Mouse (Mus musculus) forebrain, embryonic 14.5 days (tissue): ENCODE data around the gene Kpnb1. TPM values are rescaled to one million over a fixed set of nuclear protein-coding genes. Genes with fewer than 3 reads are reported as not detected.
A peak's percentile ranks its signal among the peaks of the same experiment; 100 is the strongest.
"Not testable (repeated sequence)": the region's sequence is repeated elsewhere in the genome, so short reads cannot be mapped to it uniquely, and the experiment has no call there.

ENCODE experiments used
- ATAC-seq: fragments of 200-750 bp; cut with Nextera tagmentation; 2 replicates; pipeline ENCODE4 v1.8.0; 2017; ENCODE audit warnings: mild to moderate bottlenecking, moderate library complexity
- DNase-seq: peaks from one replicate; pipeline ENCODE4 v3.0.0-alpha.2; 2015; ENCODE audit warnings: low spot score
- H3K27ac ChIP-seq: fragments of 300-500 bp; sonication (generic); 2 replicates; pipeline ENCODE4 v1.5.1; 2014; ENCODE audit warnings: low read depth, mild to moderate bottlenecking, control low read depth, low read length, moderate library complexity
- H3K27me3 ChIP-seq: fragments of 300-500 bp; sonication (generic); replicated peaks from 2 replicates; pipeline ENCODE4 v1.6.1; 2014; ENCODE audit warnings: low read length, control low read depth, mixed read lengths; ENCODE audit not compliant: control insufficient read depth, insufficient read depth
- H3K36me3 ChIP-seq: fragments of 300-500 bp; sonication (generic); 2 replicates; pipeline ENCODE4 v1.6.1; 2014; ENCODE audit warnings: low read length, control low read depth; ENCODE audit not compliant: control insufficient read depth, insufficient read depth
- H3K4me1 ChIP-seq: fragments of 300-500 bp; sonication (generic); 2 replicates; pipeline ENCODE4 v1.6.1; 2014; ENCODE audit warnings: antibody characterized with exemption, low read length, control low read depth; ENCODE audit not compliant: control insufficient read depth, insufficient read depth
- H3K4me2 ChIP-seq: fragments of 300-500 bp; sonication (generic); 2 replicates; pipeline ENCODE4 v1.6.1; 2014; ENCODE audit warnings: mild to moderate bottlenecking, control low read depth, low read length
- H3K4me3 ChIP-seq: fragments of 300-500 bp; sonication (generic); 2 replicates; pipeline ENCODE4 v1.5.1; 2014; ENCODE audit warnings: low read depth, low read length, control low read depth
- H3K9ac ChIP-seq: fragments of 300-500 bp; sonication (generic); 2 replicates; pipeline ENCODE4 v1.6.1; 2014; ENCODE audit warnings: mild to moderate bottlenecking, low read length, control low read depth, moderate library complexity
- H3K9me3 ChIP-seq: fragments of 300-500 bp; sonication (generic); replicated peaks from 2 replicates; pipeline ENCODE4 v1.6.1; 2016; ENCODE audit warnings: low read length, control low read depth, mixed read lengths; ENCODE audit not compliant: control insufficient read depth
- WGBS: fragments of 180-500 bp; shearing (Covaris S2); extraction: QIAGEN DNeasy Blood & Tissue Kit; methylation state at CpG from one replicate; pipeline ENCODE4 v1.1.7; 2014; 5-methylcytosine and 5-hydroxymethylcytosine counted together
- polyA plus RNA-seq: library from polyadenylated mRNA; unstranded; fragments of >200 nt; fragmentation: Nextera tagmentation; extraction: Ambion mirVana; gene quantifications from 2 replicates; pipeline ENCODE4 v1.2.1, GENCODE M21; 2014

Gene Kpnb1
- polyA plus RNA-seq, 1 experiment from 2014 or later = 41.9 TPM

DNA sequence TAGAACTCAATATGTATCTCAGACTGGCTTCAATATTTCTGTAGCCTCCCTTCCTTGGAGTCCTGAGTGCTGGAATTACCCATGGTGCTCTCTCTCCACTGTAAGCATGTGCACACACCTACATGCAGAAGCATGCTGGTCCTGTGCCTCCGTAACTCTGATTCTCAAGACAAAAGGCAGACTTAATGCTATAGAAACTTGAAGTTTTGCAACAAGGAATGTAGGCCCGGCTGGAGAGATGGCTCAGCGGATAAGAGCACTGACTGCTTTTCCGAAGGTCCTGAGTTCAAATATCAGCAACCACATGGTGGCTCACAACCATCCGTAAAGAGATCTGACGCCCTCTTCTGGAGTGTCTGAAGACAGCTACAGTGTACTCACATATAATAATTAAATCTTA is 2.0 kb upstream of the Kpnb1 start:
- H3K9ac ChIP-seq, H3K4me2 ChIP-seq, H3K4me3 ChIP-seq, DNase-seq, ATAC-seq, H3K9me3 ChIP-seq, H3K27me3 ChIP-seq: not testable (repeated sequence)
- H3K27ac ChIP-seq = peak overlapping the region; percentile 97; the same call in 1 of the 2 replicates
- H3K36me3 ChIP-seq = peaks cover 18% of the 10 kb centered on the region
- WGBS = 87% methylated on average over 6 of the region's 6 CpGs
- H3K4me1 ChIP-seq = peaks cover 19% of the 10 kb centered on the region; the same call in 1 of the 2 replicates

DNA sequence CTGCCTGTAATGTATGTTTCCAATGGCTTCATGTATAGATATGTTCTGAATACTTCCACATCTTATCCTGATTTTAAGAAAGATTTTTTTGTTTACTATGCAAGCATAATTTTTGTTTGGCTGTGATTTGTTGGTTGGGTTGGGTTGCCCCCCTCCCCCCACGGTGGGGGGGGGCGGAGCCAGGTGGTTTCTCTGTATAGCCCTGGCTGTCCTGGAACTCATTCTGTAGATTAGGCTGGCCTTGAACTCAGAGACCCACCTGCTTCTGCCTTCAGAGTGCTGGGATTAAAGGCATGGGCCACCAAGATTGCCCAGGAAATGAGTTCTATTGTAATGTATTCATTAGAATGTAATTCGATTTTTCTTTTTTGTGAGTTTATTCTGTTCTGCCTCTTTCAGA is 1.6 kb upstream of the Kpnb1 start:
- H3K27me3 ChIP-seq = no peaks in the 10 kb centered on the region
- H3K4me2 ChIP-seq = peak overlapping the region; percentile 82
- H3K4me1 ChIP-seq = peaks cover 19% of the 10 kb centered on the region; the same call in 1 of the 2 replicates
- peak overlapping the region; percentile 75 for H3K9ac ChIP-seq
- peaks cover 22% of the 10 kb centered on the region for H3K36me3 ChIP-seq
- no peaks in the 10 kb centered on the region for H3K9me3 ChIP-seq
- WGBS = 34% methylated on average over 3 of the region's 3 CpGs
- DNase-seq (no peak), ATAC-seq (no peak)
- H3K4me3 ChIP-seq = peak overlapping the region; percentile 90
- peak overlapping the region; percentile 97; the same call in 1 of the 2 replicates for H3K27ac ChIP-seq

DNA sequence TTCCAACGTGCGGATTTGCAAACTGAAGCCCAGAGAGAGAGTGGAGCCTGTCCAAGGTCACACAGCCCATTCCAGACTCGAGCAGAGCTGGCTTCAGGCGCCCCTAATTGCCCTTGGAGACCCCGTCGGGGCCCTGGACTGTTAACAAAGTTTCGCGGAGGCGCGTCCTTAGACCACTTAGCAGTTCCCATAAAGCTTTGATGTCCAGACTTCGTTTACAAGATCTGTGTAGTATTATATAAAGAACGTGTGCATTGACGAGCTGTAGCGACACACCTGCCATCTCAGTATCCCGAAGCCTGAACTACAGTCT is 918 bp upstream of the Kpnb1 start:
- H3K36me3 ChIP-seq = peaks cover 28% of the 10 kb centered on the region
- H3K9me3 ChIP-seq = no peaks in the 10 kb centered on the region
- H3K27me3 ChIP-seq = no peaks in the 10 kb centered on the region
- peak overlapping the region; percentile 75 for H3K9ac ChIP-seq
- peak overlapping the region; percentile 90 for H3K4me3 ChIP-seq
- peaks cover 19% of the 10 kb centered on the region; the same call in 1 of the 2 replicates for H3K4me1 ChIP-seq
- H3K27ac ChIP-seq = peak overlapping the region; percentile 97
- DNase-seq (no peak), ATAC-seq (no peak)
- H3K4me2 ChIP-seq = peak overlapping the region; percentile 82
- whole genome bisulfite sequencing = under 1% methylated on average over 15 of the region's 15 CpGs

DNA sequence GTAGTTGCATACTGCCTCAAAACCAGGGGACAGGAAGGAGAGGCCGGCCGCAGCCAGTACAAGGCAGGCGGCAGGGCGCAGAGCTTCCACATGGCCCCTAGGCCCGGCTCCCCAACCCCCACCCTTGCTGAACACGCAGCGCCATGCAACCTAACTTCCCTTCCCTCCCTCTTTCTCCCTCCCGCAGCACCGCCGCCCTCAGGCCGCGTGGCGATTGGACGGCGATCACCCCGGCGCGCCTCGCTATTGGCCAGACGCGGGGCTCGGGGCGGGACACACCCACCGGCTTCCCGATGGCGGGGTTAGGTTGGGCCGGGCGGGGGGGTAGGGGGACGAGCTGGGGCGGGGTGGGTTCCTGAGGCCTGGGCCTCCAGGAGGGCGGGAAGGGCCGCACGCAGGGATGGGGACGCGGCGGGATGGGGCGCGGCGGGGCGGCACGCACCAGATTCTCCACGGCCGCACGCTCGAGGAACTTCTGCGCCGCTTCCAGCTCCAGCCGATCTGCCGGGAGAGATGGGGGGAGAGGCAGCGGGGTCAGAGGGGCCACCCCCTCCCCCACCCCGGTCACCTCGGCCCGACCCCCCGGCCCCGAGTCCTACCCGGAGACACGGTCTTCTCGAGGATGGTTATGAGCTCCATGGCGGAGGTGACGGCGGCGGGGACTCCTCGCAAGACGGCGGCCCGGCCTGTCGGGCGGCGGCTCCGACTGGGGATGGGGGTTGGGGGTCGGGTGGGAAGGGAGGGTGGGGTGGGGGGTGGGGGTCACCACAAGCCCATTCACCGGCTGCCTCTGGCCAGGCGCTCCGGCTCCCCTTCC is 526 bp downstream of the Kpnb1 start:
- WGBS = 2% methylated on average over 42 of the region's 74 CpGs

DNA sequence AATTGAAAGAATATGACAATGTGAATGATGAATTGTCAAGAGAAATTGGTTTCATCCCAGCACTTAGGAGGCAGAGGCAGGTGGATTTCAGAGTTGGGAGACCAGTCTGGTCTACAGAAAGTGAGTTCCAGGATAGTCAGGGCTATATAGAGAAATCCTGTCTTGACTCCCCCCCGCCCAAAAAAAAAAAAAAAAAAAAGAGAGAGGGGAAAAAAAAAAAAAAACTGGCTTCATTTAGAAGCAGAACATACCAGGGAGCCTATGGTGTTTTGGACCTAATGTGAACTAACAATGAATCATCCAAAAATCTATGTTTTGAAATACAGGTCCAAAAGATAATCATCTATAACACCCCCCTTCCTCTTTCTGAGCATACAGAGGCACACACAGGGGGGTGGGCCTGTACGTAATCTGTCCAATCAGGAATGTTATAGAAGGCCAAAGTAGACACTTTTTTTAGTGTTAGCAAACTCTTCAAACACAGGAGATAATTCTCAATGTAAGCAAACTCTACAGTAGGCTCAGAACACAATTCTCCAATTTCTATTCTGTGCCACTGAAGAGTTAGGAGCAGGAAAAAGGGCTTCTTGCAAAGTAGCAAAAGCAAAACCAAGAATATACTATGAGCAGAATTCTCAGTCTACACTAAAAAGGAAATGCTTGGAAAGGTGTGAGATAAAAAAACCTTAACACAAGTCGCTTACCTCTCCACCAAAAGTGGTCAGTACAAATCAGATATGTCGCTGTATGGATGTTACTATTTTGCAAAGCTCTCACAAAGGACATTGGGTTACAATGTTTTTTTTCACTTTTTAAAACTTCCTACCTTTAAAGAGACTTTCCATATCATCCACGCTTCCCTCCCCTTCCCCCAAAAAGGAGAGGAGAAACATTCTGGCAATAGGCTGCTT is 1.7 kb downstream of the Kpnb1 start:
- 59% methylated on average over 5 of the region's 5 CpGs for WGBS
- Histone ChIP-seq H3K4me1 (peaks cover 19% of the 10 kb centered on the region; the same call in 1 of the 2 replicates), H3K9ac (peak overlapping the region; percentile 67), H3K4me3 (peak overlapping the region; percentile 90), H3K9me3 (no peaks in the 10 kb centered on the region), H3K4me2 (peak overlapping the region; percentile 86), H3K36me3 (peaks cover 55% of the 10 kb centered on the region), H3K27me3 (no peaks in the 10 kb centered on the region), H3K27ac (no peak overlapping the region)
- ATAC-seq (no peak), DNase-seq (no peak)

More for the DNA sequence above, 526 bp downstream of the Kpnb1 start:
- H3K4me2 ChIP-seq = peak overlapping the region; percentile 86
- ATAC-seq (peak; percentile 74), DNase-seq (peak; percentile 96)
- peak overlapping the region; percentile 90 for H3K4me3 ChIP-seq
- H3K9ac ChIP-seq = peak overlapping the region; percentile 93
- H3K27ac ChIP-seq = peak overlapping the region; percentile 97
- H3K4me1 ChIP-seq = peaks cover 19% of the 10 kb centered on the region; the same call in 1 of the 2 replicates
- H3K9me3 ChIP-seq = no peaks in the 10 kb centered on the region
- H3K36me3 ChIP-seq = peaks cover 43% of the 10 kb centered on the region
- no peaks in the 10 kb centered on the region for H3K27me3 ChIP-seq

DNA sequence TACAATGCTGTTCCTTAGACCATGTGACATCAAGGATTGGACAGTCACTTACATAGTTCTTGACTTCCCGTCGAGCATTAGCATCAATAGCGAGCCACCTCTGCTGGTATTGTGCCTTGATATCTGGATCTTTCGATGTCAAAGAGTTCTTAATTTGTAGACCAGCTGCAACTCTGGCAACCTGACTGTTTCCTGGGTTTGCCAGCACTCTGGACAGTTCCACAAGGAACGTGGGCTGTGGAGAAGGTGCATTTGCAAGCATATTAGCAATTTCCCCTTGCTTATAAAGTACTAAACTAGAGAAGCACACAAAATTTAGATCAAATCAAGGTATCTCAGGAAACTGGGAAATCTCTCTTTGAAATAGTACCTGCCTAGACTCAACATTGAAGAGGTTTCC is 2.8 kb downstream of the Kpnb1 start:
- Histone ChIP-seq H3K9ac (no peak overlapping the region), H3K27me3 (no peaks in the 10 kb centered on the region), H3K4me3 (no peak overlapping the region), H3K9me3 (no peaks in the 10 kb centered on the region), H3K4me2 (no peak overlapping the region), H3K4me1 (peaks cover 19% of the 10 kb centered on the region; the same call in 1 of the 2 replicates), H3K36me3 (peaks cover 66% of the 10 kb centered on the region), H3K27ac (no peak overlapping the region)
- WGBS = 71% methylated on average over 5 of the region's 5 CpGs
- DNase-seq (no peak), ATAC-seq (no peak)

DNA sequence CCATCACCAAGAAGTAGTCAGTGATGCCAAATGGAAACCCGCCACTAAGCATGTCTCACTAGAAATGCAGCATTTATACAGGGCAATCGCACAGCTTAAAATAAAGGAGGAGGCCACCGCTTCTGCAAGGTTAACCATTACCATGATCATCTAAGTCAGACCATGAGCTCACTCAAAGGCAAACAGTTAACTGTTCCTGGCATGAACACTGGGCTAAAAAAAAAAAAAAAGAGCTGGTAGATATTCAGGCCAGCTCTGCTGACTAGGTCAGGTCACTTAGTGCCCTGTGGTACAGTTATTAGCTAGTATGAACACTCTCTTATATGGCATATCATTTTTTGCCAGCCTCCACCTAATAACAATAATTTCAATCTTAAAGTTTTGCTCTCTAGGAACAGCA is 5.2 kb downstream of the Kpnb1 start:
- ATAC-seq (no peak), DNase-seq (no peak)
- Histone ChIP-seq H3K27ac (no peak overlapping the region), H3K4me3 (no peak overlapping the region), H3K4me1 (peaks cover 13% of the 10 kb centered on the region; the same call in 1 of the 2 replicates), H3K27me3 (no peaks in the 10 kb centered on the region), H3K9me3 (no peaks in the 10 kb centered on the region), H3K9ac (no peak overlapping the region), H3K36me3 (peaks cover 89% of the 10 kb centered on the region), H3K4me2 (no peak overlapping the region)
- 89% methylated on average over 3 of the region's 3 CpGs for WGBS

DNA sequence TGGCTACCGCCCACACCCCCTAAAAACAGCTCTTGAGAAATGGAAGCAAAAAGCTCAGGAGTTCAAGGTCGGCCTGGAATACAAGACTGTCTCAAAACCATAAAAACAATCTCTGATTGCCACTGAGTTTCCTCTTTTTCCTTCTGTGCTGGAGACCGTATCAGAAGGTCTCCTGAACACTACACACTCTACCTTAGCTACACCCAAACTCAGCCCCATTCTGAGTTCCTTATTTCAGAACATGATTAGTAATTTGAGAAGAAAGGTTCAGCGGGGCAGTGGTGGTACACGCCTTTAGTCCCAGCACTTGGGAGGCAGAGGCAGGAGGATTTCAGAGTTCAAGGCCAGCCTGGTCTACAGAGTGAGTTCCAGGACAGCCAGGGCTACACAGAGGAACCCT is 6.6 kb downstream of the Kpnb1 start:
- DNase-seq = no peak
- H3K4me2 ChIP-seq = no peak overlapping the region
- no peak overlapping the region for H3K4me3 ChIP-seq
- no peak overlapping the region for H3K27ac ChIP-seq
- no peak overlapping the region for H3K9ac ChIP-seq
- no peaks in the 10 kb centered on the region for H3K9me3 ChIP-seq
- ATAC-seq = no peak
- peaks cover 8% of the 10 kb centered on the region; the same call in 1 of the 2 replicates for H3K4me1 ChIP-seq
- peaks cover 99% of the 10 kb centered on the region for H3K36me3 ChIP-seq
- no peaks in the 10 kb centered on the region for H3K27me3 ChIP-seq
- WGBS = 87% methylated on average over 5 of the region's 5 CpGs
